Comparison of ENCODE assay signal across 8 mouse cellular contexts in the genomic region with DNA sequence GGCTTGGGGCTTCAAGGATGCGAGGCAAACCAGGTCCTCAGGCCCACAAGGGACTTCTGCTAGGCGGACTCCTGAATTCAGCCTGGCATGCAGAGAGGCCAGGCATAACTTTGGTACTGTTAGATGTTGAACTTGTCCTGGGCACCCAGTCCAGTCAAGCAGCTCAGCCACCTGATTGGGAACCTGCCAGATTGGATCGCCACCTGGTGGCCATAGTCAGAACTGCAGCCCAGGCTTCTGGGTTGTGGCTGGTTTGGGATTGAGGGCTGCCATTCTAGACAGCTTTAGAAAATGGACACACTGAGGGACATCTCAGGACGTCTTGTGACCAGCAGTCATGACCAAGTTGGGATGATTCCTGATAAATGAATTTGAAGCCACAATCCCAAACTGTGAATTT. TPM values are rescaled to one million over a fixed set of nuclear protein-coding genes. Genes with fewer than 3 reads are reported as not detected.
DNase-seq lines count a peak whose midpoint lies in the region; ATAC-seq and TF ChIP-seq lines count a peak whose summit lies in the region.

No protein-coding gene starts in this region.

- TF ChIP-seq POLR2A in spleen, adult 2 months (IDR thresholded peaks at IDR 0.05; ENCODE audit: low read depth, low read length), result no peak

- no peak overlapping the region for H3K4me2 ChIP-seq in forebrain, embryonic 13.5 days
- no peak overlapping the region for H3K4me2 ChIP-seq in hindbrain, embryonic 15.5 days
- no peak overlapping the region for H3K4me2 ChIP-seq in midbrain, embryonic 15.5 days

- no peaks in the 10 kb centered on the region for H3K27me3 ChIP-seq in forebrain, embryonic 10.5 days (ENCODE audit: poor library complexity, severe bottlenecking)
- no peaks in the 10 kb centered on the region for H3K27me3 ChIP-seq in forebrain, embryonic 13.5 days
- H3K27me3 ChIP-seq in hindbrain, embryonic 15.5 days, result no peaks in the 10 kb centered on the region
- no peaks in the 10 kb centered on the region for H3K27me3 ChIP-seq in midbrain, embryonic 15.5 days (replicated peaks)
- no peaks in the 10 kb centered on the region for H3K27me3 ChIP-seq in spleen, adult 2 months (ENCODE audit: control insufficient read depth, insufficient read depth, low read length)

- H3K9ac ChIP-seq in forebrain, embryonic 13.5 days, result no peak overlapping the region
- no peak overlapping the region for H3K9ac ChIP-seq in hindbrain, embryonic 15.5 days
- H3K9ac ChIP-seq in midbrain, embryonic 15.5 days, result no peak overlapping the region

- H3K4me3 ChIP-seq in forebrain, embryonic 10.5 days, result no peak overlapping the region
- H3K4me3 ChIP-seq in forebrain, embryonic 13.5 days, result no peak overlapping the region
- H3K4me3 ChIP-seq in hindbrain, embryonic 15.5 days, result no peak overlapping the region
- no peak overlapping the region for H3K4me3 ChIP-seq in midbrain, embryonic 15.5 days
- H3K4me3 ChIP-seq in spleen, adult 2 months (ENCODE audit: extremely low read depth, insufficient read depth, insufficient read length), result no peak overlapping the region

- no peaks in the 10 kb centered on the region for H3K9me3 ChIP-seq in forebrain, embryonic 10.5 days
- H3K9me3 ChIP-seq in forebrain, embryonic 13.5 days (replicated peaks), result no peaks in the 10 kb centered on the region
- no peaks in the 10 kb centered on the region for H3K9me3 ChIP-seq in hindbrain, embryonic 15.5 days
- no peaks in the 10 kb centered on the region for H3K9me3 ChIP-seq in midbrain, embryonic 15.5 days

- TF ChIP-seq CTCF in spleen, adult 2 months (IDR thresholded peaks at IDR 0.05; ENCODE audit: extremely low read depth, insufficient read depth, insufficient read length, insufficient replicate concordance), result peak; percentile 98

- H3K27ac ChIP-seq in forebrain, embryonic 10.5 days, result no peak overlapping the region
- H3K27ac ChIP-seq in forebrain, embryonic 13.5 days, result no peak overlapping the region
- no peak overlapping the region for H3K27ac ChIP-seq in hindbrain, embryonic 15.5 days (replicated peaks)
- no peak overlapping the region for H3K27ac ChIP-seq in midbrain, embryonic 15.5 days
- no peak overlapping the region for H3K27ac ChIP-seq in spleen, adult 2 months (ENCODE audit: insufficient read depth, low read length)

- intact Hi-C loops in left cerebral cortex, postnatal 36 days (cut with DNase I), result loop anchor here (1.0 kb wide), 1 partner anchor 48 kb away; no protein-coding TSS in a partner anchor

- ATAC-seq in forebrain, embryonic 13.5 days, result no peak
- peak; percentile 10; the same call in 1 of the 2 replicates for ATAC-seq in hindbrain, embryonic 15.5 days (ENCODE audit: low FRiP score, low read depth)
- ATAC-seq in midbrain, embryonic 15.5 days (replicated peaks), result peak; percentile 10; the same call in 1 of the 2 replicates

- peak; percentile 87 for DNase-seq in forebrain, embryonic 10.5 days (ENCODE audit: extremely low spot score, low spot score)
- peak; percentile 64 for DNase-seq in c-Kit-negative CD71-positive TER-119-positive erythroid progenitor cells, embryonic 14.5 days (ENCODE audit: low read depth, low spot score)
- DNase-seq in frontal cortex, postnatal 10 days (ENCODE audit: low spot score in 2 of 2), result peak; percentile 66 to 84
- DNase-seq in left cerebral cortex, postnatal 36 days (ENCODE audit: low spot score in 2 of 2), result peak; percentile 80 to 85
- DNase-seq in spleen, adult 2 months (ENCODE audit: low read depth in 1 of 2, low spot score in 2 of 2), result peak; percentile 39 to 78

- H3K4me1 ChIP-seq in forebrain, embryonic 10.5 days, result peaks cover 37% of the 10 kb centered on the region
- H3K4me1 ChIP-seq in forebrain, embryonic 13.5 days, result peaks cover 38% of the 10 kb centered on the region
- peaks cover 15% of the 10 kb centered on the region; the same call in 1 of the 2 replicates for H3K4me1 ChIP-seq in hindbrain, embryonic 15.5 days (replicated peaks)
- peaks cover 17% of the 10 kb centered on the region for H3K4me1 ChIP-seq in midbrain, embryonic 15.5 days
- no peaks in the 10 kb centered on the region for H3K4me1 ChIP-seq in spleen, adult 2 months (ENCODE audit: control insufficient read depth, insufficient read depth, insufficient read length)

- peaks cover 79% of the 10 kb centered on the region for H3K36me3 ChIP-seq in forebrain, embryonic 10.5 days (replicated peaks)
- H3K36me3 ChIP-seq in forebrain, embryonic 13.5 days (ENCODE audit: poor library complexity, severe bottlenecking), result peaks cover 21% of the 10 kb centered on the region
- peaks cover 8% of the 10 kb centered on the region for H3K36me3 ChIP-seq in hindbrain, embryonic 15.5 days
- peaks cover 1% of the 10 kb centered on the region; the same call in 1 of the 2 replicates for H3K36me3 ChIP-seq in midbrain, embryonic 15.5 days (replicated peaks)
- H3K36me3 ChIP-seq in spleen, adult 2 months (ENCODE audit: control insufficient read depth, insufficient read depth, low read length), result peaks cover 7% of the 10 kb centered on the region

- WGBS in forebrain, embryonic 10.5 days, result 23% methylated on average over 4 of the region's 4 CpGs
- WGBS in forebrain, embryonic 13.5 days, result 20% methylated on average over 4 of the region's 4 CpGs
- WGBS in hindbrain, embryonic 15.5 days, result 28% methylated on average over 4 of the region's 4 CpGs
- 19% methylated on average over 4 of the region's 4 CpGs for WGBS in midbrain, embryonic 15.5 days
- WGBS in spleen, adult 2 months, result 33% methylated on average over 4 of the region's 4 CpGs

RNA-seq across cellular contexts. Expression of gene Ccdc8, which starts 7.1 kb away (rescaled TPM):
- 7.8 and 8.9 TPM in 2 replicates for polyA plus RNA-seq in forebrain, embryonic 10.5 days (2016; fragmentation: Nextera tagmentation; extraction: Ambion mirVana)
- 6.0 and 8.6 TPM in 2 replicates for polyA plus RNA-seq in forebrain, embryonic 13.5 days (2015; fragmentation: Nextera tagmentation; extraction: Ambion mirVana)
- polyA plus RNA-seq in hindbrain, embryonic 15.5 days (2015; fragmentation: Nextera tagmentation; extraction: Ambion mirVana), result 7.4 and 7.7 TPM in 2 replicates
- 1 to 10 TPM; 2.1 to 2.3 TPM for total RNA-seq in left cerebral cortex, postnatal 36 days (2021)
- 6.4 and 6.8 TPM in 2 replicates for polyA plus RNA-seq in midbrain, embryonic 15.5 days (2015; fragmentation: Nextera tagmentation; extraction: Ambion mirVana)
- 2.0 and 2.2 TPM in 2 replicates for polyA plus RNA-seq in spleen, adult 2 months (2012; rRNA removed)

RNA-seq across cellular contexts. Expression of gene Gm42372, which starts 16.8 kb away (rescaled TPM):
- 1.2 and 1.4 TPM in 2 replicates for polyA plus RNA-seq in forebrain, embryonic 10.5 days (2016; fragmentation: Nextera tagmentation; extraction: Ambion mirVana)
- polyA plus RNA-seq in forebrain, embryonic 13.5 days (2015; fragmentation: Nextera tagmentation; extraction: Ambion mirVana), result 2.5 and 3.0 TPM in 2 replicates
- polyA plus RNA-seq in hindbrain, embryonic 15.5 days (2015; fragmentation: Nextera tagmentation; extraction: Ambion mirVana), result 5.9 and 6.0 TPM in 2 replicates
- 10 to 100 TPM; 59.7 to 61.7 TPM for total RNA-seq in left cerebral cortex, postnatal 36 days (2021)
- 6.8 and 7.1 TPM in 2 replicates for polyA plus RNA-seq in midbrain, embryonic 15.5 days (2015; fragmentation: Nextera tagmentation; extraction: Ambion mirVana)
- polyA plus RNA-seq in spleen, adult 2 months (2012; rRNA removed), result 0.40 and 0.42 TPM in 2 replicates

RNA-seq across cellular contexts. Expression of gene Ppp5c, which starts 28.1 kb away (rescaled TPM):
- 149 and 150 TPM in 2 replicates for polyA plus RNA-seq in forebrain, embryonic 10.5 days (2016; fragmentation: Nextera tagmentation; extraction: Ambion mirVana)
- polyA plus RNA-seq in forebrain, embryonic 13.5 days (2015; fragmentation: Nextera tagmentation; extraction: Ambion mirVana), result 103 and 113 TPM in 2 replicates
- 125 and 136 TPM in 2 replicates for polyA plus RNA-seq in hindbrain, embryonic 15.5 days (2015; fragmentation: Nextera tagmentation; extraction: Ambion mirVana)
- total RNA-seq in left cerebral cortex, postnatal 36 days (2021), result 100 to 1,000 TPM; 159 to 168 TPM
- 124 and 127 TPM in 2 replicates for polyA plus RNA-seq in midbrain, embryonic 15.5 days (2015; fragmentation: Nextera tagmentation; extraction: Ambion mirVana)
- polyA plus RNA-seq in spleen, adult 2 months (2012; rRNA removed), result 212 and 265 TPM in 2 replicates

RNA-seq across cellular contexts. Expression of gene Pnmal1, which starts 40.2 kb away (rescaled TPM):
- polyA plus RNA-seq in forebrain, embryonic 10.5 days (2016; fragmentation: Nextera tagmentation; extraction: Ambion mirVana), result 7.3 and 9.3 TPM in 2 replicates
- 37.0 and 40.8 TPM in 2 replicates for polyA plus RNA-seq in forebrain, embryonic 13.5 days (2015; fragmentation: Nextera tagmentation; extraction: Ambion mirVana)
- polyA plus RNA-seq in hindbrain, embryonic 15.5 days (2015; fragmentation: Nextera tagmentation; extraction: Ambion mirVana), result 52.6 and 57.5 TPM in 2 replicates
- total RNA-seq in left cerebral cortex, postnatal 36 days (2021), result 100 to 1,000 TPM; 109 to 111 TPM
- polyA plus RNA-seq in midbrain, embryonic 15.5 days (2015; fragmentation: Nextera tagmentation; extraction: Ambion mirVana), result 74.5 and 76.1 TPM in 2 replicates
- polyA plus RNA-seq in spleen, adult 2 months (2012; rRNA removed), result not detected in 2 replicates

RNA-seq across cellular contexts. Expression of gene Pnmal2, which starts 55.2 kb away (rescaled TPM):
- polyA plus RNA-seq in forebrain, embryonic 10.5 days (2016; fragmentation: Nextera tagmentation; extraction: Ambion mirVana), result 4.3 and 6.8 TPM in 2 replicates
- polyA plus RNA-seq in forebrain, embryonic 13.5 days (2015; fragmentation: Nextera tagmentation; extraction: Ambion mirVana), result 59.5 and 78.0 TPM in 2 replicates
- 142 and 150 TPM in 2 replicates for polyA plus RNA-seq in hindbrain, embryonic 15.5 days (2015; fragmentation: Nextera tagmentation; extraction: Ambion mirVana)
- total RNA-seq in left cerebral cortex, postnatal 36 days (2021), result 100 to 1,000 TPM; 249 to 288 TPM
- polyA plus RNA-seq in midbrain, embryonic 15.5 days (2015; fragmentation: Nextera tagmentation; extraction: Ambion mirVana), result 198 and 205 TPM in 2 replicates
- polyA plus RNA-seq in spleen, adult 2 months (2012; rRNA removed), result 1.3 and 2.0 TPM in 2 replicates
